In the genomic region with DNA sequence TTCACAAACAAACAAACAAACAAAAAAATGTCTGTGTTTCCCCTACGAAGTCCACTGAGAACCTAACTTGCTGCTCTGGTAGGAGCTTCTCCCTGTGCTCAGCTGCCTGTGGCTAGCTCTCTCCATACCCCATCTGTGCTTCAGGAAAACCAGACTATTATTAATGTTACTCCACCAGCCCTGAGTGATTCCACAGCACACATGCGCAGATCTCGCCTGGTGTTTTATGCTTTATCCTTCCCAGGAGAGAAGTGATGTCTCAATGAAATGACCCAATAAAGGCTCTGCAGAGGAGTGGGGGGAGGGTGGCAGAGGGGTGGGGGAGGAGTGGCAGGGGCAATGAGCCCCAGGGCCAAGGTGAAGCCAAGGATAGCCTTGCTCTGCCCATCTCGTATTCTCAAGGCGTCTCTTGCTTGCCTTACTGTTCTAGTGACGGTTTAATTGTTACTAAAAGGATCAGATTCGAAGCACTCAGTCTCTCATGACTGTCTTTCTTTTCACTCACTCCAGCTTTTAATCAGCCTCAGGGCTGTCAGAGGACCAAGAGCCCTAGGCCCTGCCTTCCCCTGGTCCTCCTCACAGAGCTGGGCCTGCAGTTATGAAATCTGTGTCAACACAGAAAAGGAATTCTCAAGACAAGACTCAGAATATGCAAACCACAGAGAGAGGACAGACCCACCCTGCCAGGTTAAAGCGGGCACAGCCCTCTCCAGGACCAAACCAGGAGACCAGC, we compare ENCODE assay signal across 15 mouse cellular contexts. TPM values are rescaled to one million over a fixed set of nuclear protein-coding genes. Genes with fewer than 3 reads are reported as not detected.
DNase-seq lines count a peak whose midpoint lies in the region; ATAC-seq lines count a peak whose summit lies in the region.
"Had no signal": no experiment of that assay in that cellular context is flagged by ENCODE, and none has a peak within 500 bp of the region (broad histone marks: within the 10 kb centered on the region; RNA-seq: fewer than 3 reads in every experiment).

No protein-coding gene starts in this region.

- H3K4me3 ChIP-seq in kidney, embryonic 14.5 days (ENCODE audit: low read length): no peak overlapping the region
- no peak overlapping the region for H3K4me3 ChIP-seq in kidney, embryonic 15.5 days (replicated peaks)
- no peak overlapping the region for H3K4me3 ChIP-seq in hindbrain, embryonic 13.5 days
- no peak overlapping the region for H3K4me3 ChIP-seq in midbrain, embryonic 12.5 days
- H3K4me3 ChIP-seq: limb, embryonic 12.5 days had no signal

- H3K4me2 ChIP-seq in kidney, embryonic 14.5 days (replicated peaks; ENCODE audit: low read depth, low read length): no peak overlapping the region
- H3K4me2 ChIP-seq in kidney, embryonic 15.5 days: no peak overlapping the region
- no peak overlapping the region for H3K4me2 ChIP-seq in hindbrain, embryonic 13.5 days
- H3K4me2 ChIP-seq in midbrain, embryonic 12.5 days (replicated peaks): no peak overlapping the region
- H3K4me2 ChIP-seq: limb, embryonic 12.5 days had no signal

- no peaks in the 10 kb centered on the region for H3K4me1 ChIP-seq in kidney, embryonic 14.5 days (ENCODE audit: control insufficient read depth, insufficient read depth, low read length)
- peaks cover 11% of the 10 kb centered on the region for H3K4me1 ChIP-seq in kidney, embryonic 15.5 days
- peaks cover 20% of the 10 kb centered on the region for H3K4me1 ChIP-seq in hindbrain, embryonic 13.5 days (replicated peaks)
- H3K4me1 ChIP-seq in midbrain, embryonic 12.5 days: no peaks in the 10 kb centered on the region; the same call in 1 of the 2 replicates

- no peak overlapping the region for H3K9ac ChIP-seq in kidney, embryonic 14.5 days (ENCODE audit: low read depth, low read length)
- H3K9ac ChIP-seq in kidney, embryonic 15.5 days: no peak overlapping the region
- 0 out of 2 replicates have a peak overlapping the region, but pooled peaks have one; percentile 29 for H3K9ac ChIP-seq in hindbrain, embryonic 13.5 days
- H3K9ac ChIP-seq in midbrain, embryonic 12.5 days (replicated peaks): no peak overlapping the region
- H3K9ac ChIP-seq: limb, embryonic 12.5 days had no signal

- no peaks in the 10 kb centered on the region for H3K36me3 ChIP-seq in kidney, embryonic 14.5 days (ENCODE audit: control insufficient read depth, insufficient read depth, low read length)
- H3K36me3 ChIP-seq in kidney, embryonic 15.5 days: no peaks in the 10 kb centered on the region
- no peaks in the 10 kb centered on the region for H3K36me3 ChIP-seq in hindbrain, embryonic 13.5 days
- H3K36me3 ChIP-seq in midbrain, embryonic 12.5 days: no peaks in the 10 kb centered on the region
- H3K36me3 ChIP-seq: limb, embryonic 12.5 days had no signal

- intact Hi-C loops in heart, postnatal 14 days (cut with DNase I): no loop called here

- peak overlapping the region; percentile 12; the same call in 1 of the 2 replicates for H3K27ac ChIP-seq in kidney, embryonic 14.5 days (ENCODE audit: low read depth, low read length)
- H3K27ac ChIP-seq in kidney, embryonic 15.5 days: no peak overlapping the region
- H3K27ac ChIP-seq in hindbrain, embryonic 13.5 days: peak overlapping the region; percentile 87
- peak overlapping the region; percentile 68 for H3K27ac ChIP-seq in midbrain, embryonic 12.5 days (replicated peaks)
- H3K27ac ChIP-seq: limb, embryonic 12.5 days; stomach, postnatal 0 days had no signal

- DNase-seq in retina, embryonic 14.5 days (ENCODE audit: low spot score): peak; percentile 33
- no peak for DNase-seq in right cerebral cortex, adult 18-20 months
- DNase-seq in heart, postnatal 14 days: no peak
- DNase-seq: cerebellum, adult 9-11 months; heart, adult 11 months; kidney, adult 18-20 months had no signal

- 27% methylated on average over 8 of the region's 8 CpGs for WGBS in kidney, embryonic 14.5 days
- WGBS in kidney, embryonic 15.5 days: 30% methylated on average over 8 of the region's 8 CpGs
- WGBS in hindbrain, embryonic 13.5 days: 42% methylated on average over 8 of the region's 8 CpGs
- WGBS in midbrain, embryonic 12.5 days: 62% methylated on average over 8 of the region's 8 CpGs

- H3K9me3 ChIP-seq in kidney, embryonic 14.5 days (ENCODE audit: control insufficient read depth, low read length): no peaks in the 10 kb centered on the region
- no peaks in the 10 kb centered on the region for H3K9me3 ChIP-seq in kidney, embryonic 15.5 days (replicated peaks)
- H3K9me3 ChIP-seq in hindbrain, embryonic 13.5 days: no peaks in the 10 kb centered on the region; the same call in 1 of the 2 replicates
- no peaks in the 10 kb centered on the region for H3K9me3 ChIP-seq in midbrain, embryonic 12.5 days
- H3K9me3 ChIP-seq: limb, embryonic 12.5 days had no signal

- ATAC-seq in kidney, embryonic 14.5 days (ENCODE audit: low FRiP score, low TSS enrichment): no peak
- no peak for ATAC-seq in kidney, embryonic 15.5 days (replicated peaks; ENCODE audit: low FRiP score)
- peak; percentile 66 for ATAC-seq in hindbrain, embryonic 13.5 days (ENCODE audit: low FRiP score)
- peak; percentile 44; the same call in 1 of the 2 replicates for ATAC-seq in midbrain, embryonic 12.5 days (ENCODE audit: low FRiP score, low read depth)

- no peaks in the 10 kb centered on the region for H3K27me3 ChIP-seq in kidney, embryonic 14.5 days (ENCODE audit: control insufficient read depth, insufficient read depth, low read length)
- no peaks in the 10 kb centered on the region for H3K27me3 ChIP-seq in kidney, embryonic 15.5 days
- H3K27me3 ChIP-seq in hindbrain, embryonic 13.5 days: no peaks in the 10 kb centered on the region
- no peaks in the 10 kb centered on the region for H3K27me3 ChIP-seq in midbrain, embryonic 12.5 days
- H3K27me3 ChIP-seq: limb, embryonic 12.5 days had no signal

RNA-seq across cellular contexts. Expression of a gene that starts 53.8 kb away (rescaled TPM):
- polyA plus RNA-seq in kidney, embryonic 14.5 days (2014; fragmentation: Nextera tagmentation; extraction: Ambion mirVana): 0.54 and 0.70 TPM in 2 replicates
- 0.42 and 0.65 TPM in 2 replicates for polyA plus RNA-seq in kidney, embryonic 15.5 days (2015; fragmentation: Nextera tagmentation; extraction: Ambion mirVana)
- polyA plus RNA-seq in hindbrain, embryonic 13.5 days (2015; fragmentation: Nextera tagmentation; extraction: Ambion mirVana): 1.0 and 2.4 TPM in 2 replicates
- polyA plus RNA-seq in midbrain, embryonic 12.5 days (2016; fragmentation: Nextera tagmentation; extraction: Ambion mirVana): 0.37 and 0.81 TPM in 2 replicates
- not detected for total RNA-seq in heart, postnatal 14 days (2021)
- total RNA-seq: MEL had no signal
- polyA plus RNA-seq: large intestine, adult 2 months; spleen, adult 2 months had no signal

RNA-seq across cellular contexts. Expression of a gene that starts 54.0 kb away (rescaled TPM):
- 8.1 and 9.5 TPM in 2 replicates for polyA plus RNA-seq in kidney, embryonic 14.5 days (2014; fragmentation: Nextera tagmentation; extraction: Ambion mirVana)
- polyA plus RNA-seq in kidney, embryonic 15.5 days (2015; fragmentation: Nextera tagmentation; extraction: Ambion mirVana): 15.2 and 16.6 TPM in 2 replicates
- 49.0 and 52.2 TPM in 2 replicates for polyA plus RNA-seq in hindbrain, embryonic 13.5 days (2015; fragmentation: Nextera tagmentation; extraction: Ambion mirVana)
- 27.9 and 28.0 TPM in 2 replicates for polyA plus RNA-seq in midbrain, embryonic 12.5 days (2016; fragmentation: Nextera tagmentation; extraction: Ambion mirVana)
- 10 to 100 TPM; 25.7 to 28.5 TPM for total RNA-seq in heart, postnatal 14 days (2021)
- total RNA-seq: MEL had no signal

Comparison
In these comparisons a context has a peak if more than half of its experiments do, and no peak if none do; other contexts are left out.
1. ATAC-seq: peak in hindbrain, embryonic 13.5 days (single experiment) and midbrain, embryonic 12.5 days (single experiment); none in kidney, embryonic 14.5 days (single experiment) and kidney, embryonic 15.5 days (single experiment).